Mouse (Mus musculus) liver (tissue): Measurements from ENCODE around the gene Vwa8.

ENCODE experiments used
- DNase-seq: peaks from one replicate; pipeline ENCODE4 v3.0.0-alpha.2; 2020; ENCODE audit warnings: mixed read lengths

The Vwa8 gene

DNA sequence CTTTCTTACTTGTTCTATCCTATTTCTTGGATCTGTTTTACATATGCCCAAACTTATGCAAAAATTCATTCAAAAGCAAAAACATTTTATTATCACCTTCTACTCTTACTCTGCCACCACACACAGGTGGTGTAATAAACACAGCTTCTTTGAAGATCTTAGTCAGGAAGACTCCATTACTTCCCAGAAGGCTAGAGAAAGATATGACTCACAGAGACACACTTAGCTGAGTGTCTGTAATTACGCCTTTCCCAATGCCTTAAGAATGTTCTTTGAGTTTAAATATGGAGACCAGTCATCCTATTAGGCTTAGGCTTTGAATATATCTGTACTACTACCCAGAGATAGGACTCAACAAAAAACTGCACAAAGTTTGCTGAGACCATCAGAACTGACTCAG lies 338.1 kb downstream of the Vwa8 start:
- no peak for DNase-seq

DNA sequence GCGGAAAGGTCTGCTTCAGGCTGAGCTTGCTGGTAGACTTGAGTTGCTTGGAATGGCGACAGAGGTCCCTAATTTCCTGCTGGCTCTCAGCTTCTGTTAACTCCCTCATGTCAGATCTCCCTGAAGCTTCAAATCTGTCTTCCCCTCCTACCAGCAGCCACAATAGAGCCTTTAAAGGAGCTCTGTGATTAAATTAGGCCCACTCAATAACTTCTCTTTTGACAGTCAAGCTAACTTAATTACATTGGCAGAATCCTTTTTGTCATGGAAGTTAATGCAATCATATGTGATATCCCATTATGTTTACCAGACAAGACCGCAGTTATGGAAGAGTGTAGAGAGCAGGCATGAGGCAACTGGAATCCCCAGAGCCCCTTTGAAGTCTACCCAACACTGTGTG lies 347.9 kb downstream of the Vwa8 start:
- no peak for DNase-seq

DNA sequence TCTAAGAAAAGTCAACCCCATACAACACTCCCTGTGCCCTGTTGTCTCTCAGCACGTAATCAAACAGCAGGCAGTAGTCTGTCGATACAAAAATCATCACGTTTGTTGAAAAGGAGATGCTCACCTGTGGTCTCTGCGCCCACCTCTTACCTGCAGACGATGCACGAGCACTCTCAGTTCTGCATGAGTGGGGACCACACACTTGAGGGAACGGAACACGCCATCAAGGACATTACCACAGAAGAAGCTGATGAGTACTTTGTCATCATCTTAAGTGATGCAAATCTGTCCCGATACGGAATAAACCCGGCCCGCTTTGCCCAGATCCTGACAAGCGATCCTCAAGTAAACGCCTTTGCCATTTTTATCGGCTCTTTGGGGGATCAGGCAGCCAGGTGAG lies 349.2 kb downstream of the Vwa8 start:
- no peak for DNase-seq

DNA sequence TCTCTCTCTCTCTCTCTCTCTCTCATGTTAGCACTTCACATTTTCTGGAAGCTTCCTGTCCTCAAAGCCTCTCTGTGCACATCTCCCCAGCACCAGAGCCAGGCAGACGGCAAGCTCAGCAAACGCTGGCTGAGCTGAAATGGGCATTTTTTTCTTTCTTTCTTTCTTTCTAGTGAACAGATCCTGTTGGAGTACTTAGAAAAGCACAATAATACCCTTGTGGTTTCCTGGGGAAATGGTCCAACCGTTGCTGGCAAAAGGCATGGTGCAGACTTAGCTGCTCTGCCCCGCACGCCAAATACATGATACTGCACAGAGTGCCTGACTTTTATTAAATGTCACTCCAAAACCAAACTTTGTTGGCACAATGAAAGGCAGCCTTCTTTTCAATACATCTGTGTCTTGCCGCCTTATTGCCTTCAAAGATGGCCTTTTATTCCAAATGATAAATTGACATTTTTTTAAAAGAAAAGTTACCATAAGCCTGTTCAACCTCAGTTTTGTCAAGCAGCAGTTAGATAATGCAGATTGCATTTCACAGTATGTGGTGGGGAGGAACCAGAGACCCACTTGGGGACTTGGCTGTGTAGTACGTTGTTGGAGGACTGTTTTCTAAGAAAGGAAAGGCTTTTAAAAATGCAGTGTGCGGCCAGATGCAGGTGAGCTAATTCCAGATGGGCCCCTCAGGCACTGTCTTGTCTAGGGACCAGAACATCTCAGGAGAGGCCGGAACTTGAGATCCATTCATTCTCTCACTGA lies 351.5 kb downstream of the Vwa8 start:
- DNase-seq = no peak

DNA sequence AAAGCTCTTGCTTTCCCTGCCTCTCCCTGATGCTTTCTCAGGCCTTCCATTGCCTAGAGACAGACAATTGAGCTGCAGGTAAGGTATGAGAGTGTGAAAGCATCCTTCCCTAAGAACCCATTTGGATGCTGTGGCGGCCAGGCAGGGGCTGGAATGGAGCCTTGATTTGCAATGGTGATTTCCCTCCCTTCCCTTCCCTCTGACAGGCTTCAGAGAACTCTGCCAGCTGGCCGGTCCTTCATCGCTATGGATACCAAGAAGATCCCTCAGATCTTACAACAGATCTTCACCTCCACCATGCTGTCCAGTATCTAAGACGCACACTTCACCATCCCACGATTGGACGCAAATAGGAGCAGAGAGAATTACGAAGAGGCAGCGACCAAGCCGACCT lies 352.0 kb downstream of the Vwa8 start:
- DNase-seq = no peak

GRCm38 (mm10) chr14:79202722-79203362 lies 354.0 kb downstream of the Vwa8 start:
- DNase-seq = no peak

DNA sequence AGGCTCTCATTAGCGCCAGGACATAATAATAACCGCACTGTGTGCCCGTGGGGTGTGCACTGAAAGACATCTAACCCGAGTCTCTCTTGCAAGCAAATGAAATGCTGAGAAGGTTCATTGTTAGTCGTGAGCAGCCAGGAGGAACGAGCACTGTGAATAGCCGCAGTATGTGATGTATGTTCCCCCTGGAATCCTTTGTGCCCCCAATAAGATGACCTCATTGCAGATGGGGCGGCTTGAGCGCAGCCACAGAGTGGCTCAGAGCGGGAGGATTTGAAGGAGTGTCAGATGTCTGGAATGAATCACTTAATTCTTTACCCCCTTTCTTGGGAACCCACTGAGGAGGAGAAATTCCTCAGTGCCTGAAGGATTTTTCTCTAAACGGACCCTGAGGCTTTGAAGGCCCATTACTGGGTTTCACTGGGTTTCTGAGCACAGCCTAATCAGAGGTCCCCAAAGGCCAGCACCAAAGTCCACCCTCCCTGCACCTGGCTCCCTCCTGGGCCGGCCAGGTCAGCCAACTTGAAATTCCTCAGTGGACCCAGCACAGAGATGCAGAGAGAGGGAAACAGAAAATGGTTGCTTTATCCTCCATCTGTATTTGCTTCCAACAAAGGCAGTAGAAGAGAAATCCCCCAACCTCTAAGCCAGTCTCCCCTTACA lies 354.8 kb downstream of the Vwa8 start:
- DNase-seq = no peak

GRCm38 (mm10) chr14:79204866-79205265 lies 356.0 kb downstream of the Vwa8 start:
- DNase-seq = no peak

DNA sequence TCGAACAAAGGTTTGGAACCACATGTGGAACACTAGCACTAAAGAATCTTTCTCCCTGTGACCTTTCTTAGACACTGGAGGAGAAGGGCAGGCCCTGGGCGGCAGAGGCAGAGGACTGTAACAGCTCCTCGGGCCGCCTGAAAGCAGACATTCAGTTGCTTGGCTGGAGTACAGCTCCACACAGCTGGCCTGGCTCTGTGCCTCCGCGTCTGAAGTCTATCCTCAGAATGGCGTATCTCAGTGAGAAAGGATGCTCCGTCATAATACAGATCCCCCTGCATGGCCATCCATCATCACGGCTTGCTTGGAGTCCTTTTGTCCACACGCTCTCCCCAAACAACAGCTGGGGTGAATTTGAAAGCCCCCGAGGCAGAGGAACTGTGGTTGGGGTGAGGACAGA lies 357.4 kb downstream of the Vwa8 start:
- peak; percentile 44 for DNase-seq

DNA sequence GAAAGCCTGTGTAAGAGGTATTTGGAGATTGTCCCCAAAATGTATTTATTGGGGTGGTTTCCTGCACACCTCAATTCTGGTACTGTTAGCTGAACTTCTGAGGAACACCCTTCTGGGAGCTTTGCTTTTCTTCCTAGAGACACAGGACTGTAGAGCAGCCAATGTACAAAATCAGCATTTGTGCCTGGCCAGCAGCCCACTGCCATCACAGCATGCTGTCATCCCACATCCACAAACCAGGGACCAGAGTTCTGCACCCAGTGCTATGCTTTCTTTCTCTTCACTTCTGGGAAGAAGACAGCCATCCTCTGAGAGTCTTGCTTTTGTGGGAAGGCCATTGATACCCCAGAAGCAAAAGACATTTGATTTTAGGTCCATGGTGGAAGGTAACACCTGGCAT lies 359.6 kb downstream of the Vwa8 start:
- no peak for DNase-seq

DNA sequence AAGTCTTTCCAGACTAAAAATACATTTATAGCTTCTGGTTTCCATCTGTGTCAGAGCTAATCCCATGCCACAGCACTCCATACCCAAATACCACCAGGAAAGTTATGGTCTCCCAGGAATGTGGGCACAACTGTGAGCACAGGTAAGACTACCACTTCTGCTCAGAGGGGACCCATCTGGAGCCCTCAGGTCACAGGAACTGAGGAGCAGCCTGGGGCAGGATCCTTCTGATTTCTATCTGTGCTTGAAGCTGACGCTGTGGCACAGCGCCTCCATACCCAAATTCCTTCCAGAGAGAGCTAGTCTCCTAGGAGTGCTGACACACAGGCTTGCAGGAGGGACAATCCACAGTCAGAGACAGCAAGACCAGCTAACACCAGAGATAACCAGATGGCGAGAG lies 361.0 kb downstream of the Vwa8 start:
- DNase-seq = no peak

DNA sequence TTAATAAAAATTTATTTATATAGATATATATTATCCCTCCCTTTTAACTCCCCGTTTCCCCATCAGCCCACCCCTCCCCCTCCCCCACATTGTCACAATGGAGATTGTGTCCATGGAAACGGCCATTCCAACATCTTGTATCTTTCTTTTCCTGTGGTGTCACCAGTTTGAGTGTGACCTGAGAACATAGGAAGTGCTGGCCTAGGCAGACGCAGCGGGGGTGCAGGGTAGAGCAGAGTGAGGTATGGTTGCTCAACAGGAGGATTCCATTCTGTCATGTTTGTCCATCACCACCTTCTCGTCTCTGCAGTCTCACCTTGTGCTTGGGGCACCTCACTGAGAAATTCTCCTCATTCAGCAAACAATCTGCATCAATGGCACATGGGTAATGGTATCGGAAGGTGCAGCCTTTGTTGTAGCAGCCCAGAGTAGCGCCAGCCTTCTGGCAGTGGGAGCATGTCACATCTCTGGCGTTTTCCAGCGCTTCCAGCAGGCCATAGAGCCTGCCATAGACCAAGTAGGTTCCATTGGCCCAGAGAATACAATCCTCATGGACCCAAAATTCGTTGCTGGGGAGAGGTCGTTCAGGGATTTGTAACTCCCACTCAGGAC lies 363.6 kb downstream of the Vwa8 start:
- no peak for DNase-seq

DNA sequence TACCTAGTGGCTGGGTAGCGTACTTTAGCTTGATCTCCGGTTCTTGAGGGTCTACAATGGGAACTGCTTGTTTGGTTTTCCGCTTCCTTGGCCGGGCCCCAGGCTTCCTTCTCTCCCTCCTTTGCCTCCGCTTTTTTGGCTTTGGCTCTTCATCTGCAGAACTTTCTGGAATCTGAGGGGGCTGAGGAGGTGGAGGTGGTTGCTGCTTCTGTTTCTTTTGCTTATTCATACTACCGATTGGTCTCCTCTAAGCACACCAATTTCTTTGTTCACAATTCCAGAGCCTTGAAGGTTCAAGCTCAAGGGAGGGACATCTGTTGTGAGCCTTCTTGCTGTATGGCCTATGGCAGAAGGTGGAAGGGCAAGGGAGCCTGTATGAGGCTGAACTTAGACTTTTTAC lies 365.3 kb downstream of the Vwa8 start:
- DNase-seq = no peak

DNA sequence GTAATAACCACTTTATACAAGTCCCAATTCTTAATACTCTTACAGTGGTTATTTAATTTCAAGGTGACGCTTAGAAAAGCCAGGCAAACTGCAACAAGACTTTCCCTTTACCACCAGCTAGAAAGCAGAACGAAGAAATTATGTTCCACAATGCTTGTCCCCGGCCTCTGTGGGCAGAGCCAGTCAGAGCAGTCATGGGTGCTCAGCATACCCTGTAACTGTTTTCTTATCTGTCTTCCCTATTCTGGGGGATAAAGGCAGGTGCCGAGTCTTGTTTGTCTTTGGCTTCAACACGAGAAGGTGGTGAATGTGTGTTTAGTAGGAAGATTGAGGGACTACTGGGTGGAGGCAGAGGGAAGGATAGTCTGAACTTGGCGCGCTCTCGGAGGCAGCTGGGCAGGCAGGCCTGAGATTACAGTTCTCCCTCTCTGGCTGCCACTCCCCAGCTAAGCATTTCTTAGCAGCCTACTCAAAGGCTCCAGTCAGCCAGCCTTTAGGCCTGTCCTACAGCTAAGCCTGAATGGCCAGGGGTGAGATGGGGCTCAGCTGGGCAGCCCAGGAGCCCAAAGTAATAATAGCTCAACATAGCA lies 365.9 kb downstream of the Vwa8 start:
- no peak for DNase-seq

GRCm38 (mm10) chr14:79216366-79216765 lies 367.5 kb downstream of the Vwa8 start:
- DNase-seq = no peak

GRCm38 (mm10) chr14:79223431-79224036 lies 374.7 kb downstream of the Vwa8 start:
- DNase-seq = no peak

DNA sequence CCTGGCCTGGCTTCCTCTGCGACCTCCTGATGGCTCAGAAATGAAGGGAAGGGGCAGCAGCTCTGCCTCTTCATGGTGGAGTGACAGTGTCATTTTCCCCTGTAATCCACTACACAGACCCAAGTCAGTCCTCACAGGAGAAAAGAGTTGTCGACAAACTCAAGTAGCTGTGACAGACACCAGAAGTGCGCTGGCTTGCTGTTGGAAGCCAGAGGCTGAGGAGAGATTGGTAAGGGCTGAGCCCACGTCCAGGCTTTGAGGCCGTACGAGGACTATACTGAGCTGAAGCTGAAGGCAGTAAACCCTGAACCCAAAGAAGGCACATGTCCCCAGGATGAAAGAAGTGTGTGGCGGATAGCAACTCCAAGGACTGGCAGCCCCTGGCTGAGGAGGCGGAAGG lies 376.6 kb downstream of the Vwa8 start:
- no peak for DNase-seq

GRCm38 (mm10) chr14:79226056-79226455 lies 377.2 kb downstream of the Vwa8 start:
- DNase-seq = no peak

GRCm38 (mm10) chr14:79226741-79227140 lies 377.9 kb downstream of the Vwa8 start:
- no peak for DNase-seq

DNA sequence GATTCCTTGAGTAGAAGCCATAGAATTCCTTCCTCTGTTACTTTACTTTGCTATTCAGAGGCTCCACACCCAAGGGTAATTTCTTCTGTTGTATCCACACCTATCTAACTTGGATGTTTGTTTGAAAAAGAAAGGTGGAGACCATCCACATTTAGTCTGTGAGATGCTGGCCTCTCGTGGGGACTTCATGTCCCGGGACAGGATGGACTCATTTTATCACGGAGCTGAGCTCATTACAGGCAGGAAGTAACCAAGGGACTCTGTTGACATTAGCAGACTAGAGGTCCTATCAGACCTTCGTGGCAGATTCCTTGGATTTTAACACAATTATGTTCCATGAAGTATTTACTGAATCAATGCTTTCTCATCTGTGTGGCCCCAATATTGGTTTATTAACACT lies 379.1 kb downstream of the Vwa8 start:
- DNase-seq = no peak

DNA sequence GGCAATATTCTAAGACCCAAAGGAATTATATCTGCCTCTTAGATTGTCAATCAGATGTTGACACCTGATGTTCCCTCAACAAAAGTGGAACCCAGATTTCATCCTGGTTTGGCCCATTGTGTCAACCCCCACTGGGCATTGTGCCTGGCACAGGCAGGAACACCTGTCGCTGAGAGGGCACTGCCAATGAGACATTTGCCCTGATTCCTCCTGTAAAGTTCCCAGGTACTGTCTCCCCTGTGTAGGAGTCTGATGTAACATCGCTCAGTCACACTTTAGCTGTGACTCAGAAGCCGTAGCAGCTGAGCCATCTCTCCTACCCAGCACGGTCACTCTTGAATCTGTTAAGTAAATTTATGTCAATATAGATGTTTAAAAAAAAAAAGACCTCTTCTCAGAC lies 382.8 kb downstream of the Vwa8 start:
- no peak for DNase-seq

GRCm38 (mm10) chr14:79233697-79234096 lies 384.8 kb downstream of the Vwa8 start:
- DNase-seq = no peak

DNA sequence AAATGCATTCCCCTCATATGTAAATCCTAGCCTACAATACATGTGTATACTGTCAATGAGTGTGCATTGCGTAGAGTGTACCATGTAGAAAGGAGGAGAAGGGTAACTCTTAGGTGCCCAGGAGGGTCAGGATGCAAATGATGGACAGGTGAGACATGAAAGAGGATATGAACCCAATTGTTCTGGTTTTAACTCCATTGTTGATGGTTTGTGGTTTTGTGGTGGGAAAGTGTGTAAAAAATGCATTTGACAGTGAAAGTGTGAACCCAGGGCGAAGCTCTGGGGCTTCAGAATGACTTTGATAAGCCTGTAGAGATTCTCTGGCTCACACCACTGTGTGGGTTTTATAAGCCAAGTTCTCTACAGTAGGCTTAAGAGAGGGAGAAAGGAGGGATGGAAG lies 385.7 kb downstream of the Vwa8 start:
- no peak for DNase-seq
